Mouse (Mus musculus) hindbrain, embryonic 13.5 days (tissue): ENCODE data around the gene Ell2. TPM values are rescaled to one million over a fixed set of nuclear protein-coding genes. Genes with fewer than 3 reads are reported as not detected.
A peak's percentile ranks its signal among the peaks of the same experiment; 100 is the strongest.
"Not testable (repeated sequence)": the region's sequence is repeated elsewhere in the genome, so short reads cannot be mapped to it uniquely, and the experiment has no call there.

Experiments
- ATAC-seq: fragments of 200-750 bp; cut with Nextera tagmentation; 2 replicates; pipeline ENCODE4 v1.8.0; 2017; ENCODE audit warnings: moderate TSS enrichment; ENCODE audit not compliant: low FRiP score
- H3K27ac ChIP-seq: fragments of 300-500 bp; sonication (generic); 2 replicates; pipeline ENCODE4 v1.5.1; 2015; ENCODE audit warnings: inconsistent platforms, mild to moderate bottlenecking, moderate library complexity
- H3K27me3 ChIP-seq: fragments of 300-500 bp; sonication (generic); 2 replicates; pipeline ENCODE4 v1.6.1; 2015; ENCODE audit warnings: mild to moderate bottlenecking, inconsistent platforms
- H3K36me3 ChIP-seq: fragments of 300-500 bp; sonication (generic); 2 replicates; pipeline ENCODE4 v1.6.1; 2015; ENCODE audit warnings: mild to moderate bottlenecking, inconsistent platforms
- H3K4me1 ChIP-seq: fragments of 300-500 bp; sonication (generic); replicated peaks from 2 replicates; pipeline ENCODE4 v1.6.1; 2015; ENCODE audit warnings: inconsistent platforms
- H3K4me2 ChIP-seq: fragments of 300-500 bp; sonication (generic); 2 replicates; pipeline ENCODE4 v1.6.1; 2015; ENCODE audit warnings: inconsistent platforms, mild to moderate bottlenecking, moderate library complexity
- H3K4me3 ChIP-seq: fragments of 300-500 bp; sonication (generic); 2 replicates; pipeline ENCODE4 v1.5.1; 2015; ENCODE audit warnings: mild to moderate bottlenecking, inconsistent platforms
- H3K9ac ChIP-seq: fragments of 300-500 bp; sonication (generic); 2 replicates; pipeline ENCODE4 v1.6.1; 2015; ENCODE audit warnings: mild to moderate bottlenecking, inconsistent platforms
- H3K9me3 ChIP-seq: fragments of 300-500 bp; sonication (generic); 2 replicates; pipeline ENCODE4 v1.6.1; 2016; ENCODE audit warnings: inconsistent platforms
- WGBS: fragments of 180-500 bp; shearing (Covaris S2); methylation state at CpG from one replicate; pipeline ENCODE4 v1.1.7; 2015; 5-methylcytosine and 5-hydroxymethylcytosine counted together
- polyA plus RNA-seq: library from polyadenylated mRNA; unstranded; fragments of >200 nt; fragmentation: Nextera tagmentation; extraction: Ambion mirVana; gene quantifications from 2 replicates; pipeline ENCODE4 v1.2.1, GENCODE M21; 2015

Gene Ell2
- 2.3 and 3.1 TPM in 2 replicates for polyA plus RNA-seq

DNA sequence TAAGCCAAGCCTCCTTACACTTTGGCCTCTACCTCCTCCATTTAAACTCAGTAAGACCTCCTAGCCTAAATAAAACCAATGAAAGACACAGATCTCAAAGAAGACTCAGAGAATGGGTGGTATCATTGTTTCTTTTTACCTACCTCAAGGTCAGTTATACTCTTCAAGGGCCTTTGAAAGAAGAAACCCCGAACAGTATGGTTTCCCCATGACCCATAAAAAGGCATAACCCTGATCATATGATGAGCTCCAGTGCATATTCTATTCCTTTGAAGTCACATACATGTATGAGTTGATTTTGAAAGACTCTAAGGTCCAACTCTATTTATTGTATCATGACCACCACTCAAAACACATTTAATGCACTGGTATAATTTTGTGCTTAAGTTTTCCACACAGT lies at the start of gene Ell2:
TSS of gene Ell2 (plus strand) at position 301 of the 400 bp plus-strand sequence.
- Histone ChIP-seq H3K9ac (peak within 1 kb of the TSS; percentile 77), H3K4me2 (peak within 1 kb of the TSS; percentile 80), H3K27me3 (peaks cover 14% of the 10 kb centered on the region), H3K4me3 (peak within 1 kb of the TSS; percentile 73), H3K36me3 (no peaks in the 10 kb centered on the region), H3K4me1 (peaks cover 13% of the 10 kb centered on the region), H3K9me3 (no peaks in the 10 kb centered on the region), H3K27ac (peak within 1 kb of the TSS; percentile 71; the same call in 1 of the 2 replicates)
- no peak for ATAC-seq
- 98% methylated on average over 1 of the region's 1 CpGs for WGBS

DNA sequence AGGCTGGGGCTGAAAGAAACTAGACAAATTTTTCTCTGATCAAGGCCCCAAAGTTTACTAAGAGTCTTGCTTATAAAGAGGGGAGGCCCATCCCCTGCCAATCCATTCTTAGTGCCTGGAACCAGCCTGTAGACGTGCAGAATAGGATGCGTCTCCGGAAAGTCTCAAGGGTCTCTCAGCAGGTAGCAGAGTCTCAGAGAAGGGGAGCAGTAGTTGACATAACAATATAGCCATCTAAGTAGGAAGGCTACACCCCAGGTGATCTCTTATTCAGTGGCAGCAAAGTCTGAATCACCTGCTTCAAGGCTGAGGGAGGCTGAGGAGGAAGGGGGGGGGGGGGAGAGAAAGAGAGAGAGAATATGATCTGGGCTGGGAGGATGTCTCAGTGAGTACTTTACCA lies 21.1 kb upstream of the Ell2 start:
- no peak overlapping the region for H3K4me3 ChIP-seq
- H3K4me2 ChIP-seq = no peak overlapping the region
- H3K9ac ChIP-seq = no peak overlapping the region
- no peak for ATAC-seq
- no peaks in the 10 kb centered on the region for H3K27me3 ChIP-seq
- no peaks in the 10 kb centered on the region for H3K36me3 ChIP-seq
- 24% methylated on average over 3 of the region's 3 CpGs for WGBS
- H3K9me3 ChIP-seq = no peaks in the 10 kb centered on the region
- H3K27ac ChIP-seq = no peak overlapping the region
- H3K4me1 ChIP-seq = no peaks in the 10 kb centered on the region

DNA sequence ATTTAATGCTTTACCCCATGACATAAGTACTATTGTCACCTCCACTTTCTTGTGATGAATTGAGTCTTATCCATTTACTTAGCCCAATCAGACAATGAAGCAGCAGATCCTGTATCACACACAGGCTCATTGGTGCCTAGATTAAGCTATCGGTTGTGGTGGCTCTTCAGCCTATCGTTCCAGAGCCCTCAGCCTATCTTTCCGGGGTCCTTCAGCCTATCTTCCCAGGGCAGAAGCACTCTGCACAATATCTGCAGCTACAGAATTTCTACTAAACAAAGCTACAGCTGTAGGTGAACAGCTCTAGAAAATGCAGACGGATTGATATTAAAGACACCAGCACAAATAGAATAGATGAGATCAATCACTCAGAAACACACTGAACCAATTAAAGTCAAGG lies 19.6 kb upstream of the Ell2 start:
- H3K4me3 ChIP-seq = no peak overlapping the region
- no peak for ATAC-seq
- H3K9ac ChIP-seq = no peak overlapping the region
- 92% methylated on average over 4 of the region's 4 CpGs for WGBS
- H3K27me3 ChIP-seq = no peaks in the 10 kb centered on the region
- H3K9me3 ChIP-seq = no peaks in the 10 kb centered on the region
- no peaks in the 10 kb centered on the region for H3K36me3 ChIP-seq
- no peak overlapping the region for H3K4me2 ChIP-seq
- H3K27ac ChIP-seq = no peak overlapping the region
- H3K4me1 ChIP-seq = no peaks in the 10 kb centered on the region

DNA sequence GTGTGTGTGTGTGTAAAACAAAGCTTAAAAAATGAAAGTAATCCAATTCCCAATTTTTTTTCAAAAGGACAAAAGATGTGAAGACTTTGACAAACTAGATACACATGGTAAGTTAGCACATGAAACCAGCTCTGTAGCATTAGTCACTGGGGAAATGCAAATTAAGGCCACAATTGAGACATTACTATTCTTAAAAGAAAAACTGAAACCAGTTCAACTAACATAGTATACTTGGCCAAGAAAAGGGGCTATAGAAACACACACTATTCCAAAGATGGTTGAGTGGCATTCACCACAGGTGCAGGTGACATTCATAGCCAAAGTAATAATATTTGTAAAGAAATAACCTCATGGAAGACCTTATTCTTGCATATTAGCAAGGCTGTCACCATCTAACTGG lies 14.9 kb upstream of the Ell2 start:
- Histone ChIP-seq H3K9ac (no peak overlapping the region), H3K27ac (no peak overlapping the region), H3K4me3 (no peak overlapping the region), H3K9me3 (no peaks in the 10 kb centered on the region), H3K27me3 (no peaks in the 10 kb centered on the region), H3K36me3 (no peaks in the 10 kb centered on the region), H3K4me2 (no peak overlapping the region), H3K4me1 (no peaks in the 10 kb centered on the region)
- ATAC-seq = no peak

DNA sequence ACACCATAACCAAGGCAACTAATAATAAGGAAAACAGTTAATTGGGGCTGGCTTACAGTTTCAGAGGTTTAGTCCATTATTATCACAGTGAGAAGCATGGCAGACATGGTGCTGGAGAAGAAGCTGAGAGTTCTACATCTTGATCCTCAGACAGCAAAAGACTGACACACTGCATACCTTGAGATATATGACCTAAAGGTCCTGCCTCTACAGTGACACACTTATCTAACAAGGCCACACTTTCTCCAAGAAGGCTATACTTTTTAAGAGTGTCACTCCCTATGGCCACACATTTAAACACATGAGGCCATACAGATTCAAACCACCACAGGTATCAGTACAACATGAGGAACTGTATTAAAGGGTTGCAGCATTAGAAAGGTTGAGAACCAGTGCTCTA lies 13.5 kb upstream of the Ell2 start:
- Histone ChIP-seq H3K27ac (no peak overlapping the region), H3K36me3 (no peaks in the 10 kb centered on the region), H3K9ac (no peak overlapping the region), H3K4me2 (no peak overlapping the region), H3K4me1 (no peaks in the 10 kb centered on the region), H3K9me3 (no peaks in the 10 kb centered on the region), H3K27me3 (no peaks in the 10 kb centered on the region), H3K4me3 (no peak overlapping the region)
- ATAC-seq = no peak

DNA sequence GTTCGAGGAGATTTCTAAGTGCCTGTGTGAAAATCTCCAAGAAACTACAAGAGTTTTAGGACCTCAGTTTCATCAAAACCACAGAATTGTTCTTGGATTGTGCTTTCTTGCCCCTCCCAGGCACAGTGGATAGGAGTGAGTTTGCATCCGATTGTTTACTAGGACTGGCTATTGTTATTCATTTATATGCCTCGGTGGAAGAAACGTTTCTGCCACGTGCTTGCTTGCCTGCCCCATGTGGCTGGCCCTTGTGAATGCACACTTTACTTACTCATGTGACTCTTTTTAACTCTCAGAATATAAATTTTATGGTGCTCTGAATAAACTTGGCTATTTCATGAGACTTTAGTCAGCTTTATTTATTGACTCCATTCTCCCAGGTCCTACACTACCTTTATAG lies 3.7 kb upstream of the Ell2 start:
- ATAC-seq = no peak
- no peaks in the 10 kb centered on the region for H3K36me3 ChIP-seq
- H3K27ac ChIP-seq = no peak overlapping the region
- no peaks in the 10 kb centered on the region for H3K4me1 ChIP-seq
- no peak overlapping the region for H3K9ac ChIP-seq
- H3K9me3 ChIP-seq = no peaks in the 10 kb centered on the region
- H3K27me3 ChIP-seq = no peaks in the 10 kb centered on the region
- no peak overlapping the region for H3K4me2 ChIP-seq
- WGBS = 36% methylated on average over 5 of the region's 5 CpGs
- H3K4me3 ChIP-seq = no peak overlapping the region

DNA sequence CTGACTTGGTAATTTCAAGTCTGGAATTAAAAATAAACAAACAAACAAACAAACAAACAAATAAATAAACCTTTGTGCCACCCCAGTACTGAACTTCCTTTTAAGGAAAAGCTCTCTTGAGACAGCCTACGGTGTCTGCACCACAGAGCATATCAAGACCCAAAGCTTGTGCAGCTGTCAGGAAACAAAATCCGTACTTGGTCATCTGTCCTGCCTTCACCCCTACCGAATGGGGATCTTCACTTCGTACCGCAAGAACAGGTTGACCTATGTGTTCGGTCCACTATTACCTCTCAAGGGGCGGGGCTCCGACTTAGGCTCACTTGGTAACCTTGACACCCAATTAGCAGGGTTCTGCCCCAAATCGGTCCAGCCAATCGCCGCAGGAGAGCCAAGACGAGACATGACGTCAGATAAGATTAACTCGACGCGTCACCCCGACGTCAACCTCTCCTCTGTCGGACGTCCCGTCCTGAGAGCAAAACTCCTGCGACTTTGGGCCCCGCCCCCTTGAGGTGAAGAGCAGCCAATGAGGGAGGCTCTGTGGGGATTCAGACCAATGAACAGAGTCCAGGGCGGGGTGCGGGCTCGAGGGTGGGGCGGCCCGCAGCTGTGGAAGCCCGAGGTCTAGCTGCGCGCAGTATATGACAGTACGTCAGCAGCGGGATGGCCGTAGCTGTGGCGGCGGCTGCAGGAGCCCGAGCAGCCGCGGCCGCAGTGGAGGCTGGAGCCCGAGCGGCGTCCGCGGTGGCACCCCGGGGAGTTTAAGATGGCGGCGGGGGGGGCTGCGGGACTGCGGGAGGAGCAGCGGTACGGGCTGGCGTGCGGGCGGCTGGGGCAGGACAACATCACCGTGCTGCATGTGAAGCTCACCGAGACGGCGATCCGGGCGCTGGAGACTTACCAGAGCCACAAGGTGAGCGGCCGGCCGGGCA lies 592 bp downstream of the Ell2 start:
- peak; percentile 100 for ATAC-seq
- Histone ChIP-seq H3K9ac (peak overlapping the region; percentile 77), H3K27ac (peak overlapping the region; percentile 71; the same call in 1 of the 2 replicates), H3K27me3 (peaks cover 14% of the 10 kb centered on the region), H3K36me3 (no peaks in the 10 kb centered on the region), H3K4me1 (peaks cover 13% of the 10 kb centered on the region), H3K9me3 (no peaks in the 10 kb centered on the region), H3K4me3 (peak overlapping the region; percentile 73), H3K4me2 (peak overlapping the region; percentile 80)
- 6% methylated on average over 62 of the region's 64 CpGs for WGBS

DNA sequence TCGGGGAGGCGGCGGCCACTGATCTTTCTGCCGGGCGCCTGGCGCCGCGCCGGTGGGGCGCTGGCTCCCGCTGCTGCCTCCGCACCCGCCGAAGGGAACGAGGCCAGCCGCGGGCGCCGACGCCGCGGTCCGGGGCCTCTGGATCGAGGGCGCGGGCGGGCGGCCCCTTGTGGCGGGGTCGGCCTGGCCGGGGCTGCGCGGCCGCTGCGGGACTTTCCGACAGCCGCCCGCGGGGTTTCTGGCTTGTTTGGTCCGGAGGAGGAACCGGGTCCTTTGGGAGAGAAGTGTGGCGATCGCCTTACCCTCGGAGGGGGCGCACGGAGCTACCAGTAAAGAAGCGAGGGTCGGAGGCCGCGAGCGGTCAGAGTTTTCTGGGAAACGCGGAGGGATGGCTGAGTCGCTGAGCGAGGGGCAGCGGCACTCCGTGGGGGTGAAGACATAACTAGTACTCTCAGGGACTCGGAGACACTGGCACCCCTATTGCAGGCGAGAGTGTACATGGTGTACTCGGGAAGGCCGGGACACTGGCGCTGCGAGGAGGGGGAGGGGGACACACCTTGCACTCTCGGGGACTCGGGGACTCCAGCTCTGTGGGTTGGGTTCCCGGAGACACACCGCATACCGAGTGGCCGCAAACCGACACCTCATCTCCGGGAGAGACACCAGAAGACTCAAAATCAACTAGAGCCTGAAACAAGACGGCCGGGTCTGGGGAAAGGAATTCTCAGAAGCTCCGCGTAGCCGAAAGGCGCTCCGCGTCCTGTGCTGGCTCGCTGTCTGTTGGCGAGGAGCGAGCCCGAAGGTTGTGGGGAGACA lies 1.5 kb downstream of the Ell2 start:
- peak; percentile 78 for ATAC-seq
- H3K36me3 ChIP-seq = no peaks in the 10 kb centered on the region
- WGBS = under 1% methylated on average over 83 of the region's 83 CpGs

DNA sequence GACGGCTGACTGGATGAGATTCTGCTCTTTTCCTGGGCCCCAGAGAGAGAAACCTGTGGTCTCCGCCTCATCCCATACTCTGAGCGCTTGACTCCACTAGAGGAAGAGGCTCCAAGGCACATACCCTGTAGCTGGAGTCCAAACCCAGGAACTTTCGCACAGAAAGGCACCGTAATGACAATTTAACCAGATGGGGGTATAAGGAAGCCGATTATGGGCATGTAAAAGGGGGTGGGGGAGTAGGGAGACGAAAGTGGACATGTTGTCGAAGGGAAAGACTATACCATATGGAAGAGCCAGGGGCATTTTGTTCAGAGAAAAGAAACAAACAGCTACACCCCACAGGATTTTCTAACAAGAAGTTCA lies 2.1 kb downstream of the Ell2 start:
- Histone ChIP-seq H3K9ac (peak overlapping the region; percentile 77), H3K36me3 (no peaks in the 10 kb centered on the region), H3K4me1 (peaks cover 13% of the 10 kb centered on the region), H3K4me3 (peak overlapping the region; percentile 73), H3K27me3 (peaks cover 14% of the 10 kb centered on the region), H3K9me3 (no peaks in the 10 kb centered on the region), H3K4me2 (peak overlapping the region; percentile 80), H3K27ac (no peak overlapping the region)
- ATAC-seq = no peak
- WGBS = 10% methylated on average over 8 of the region's 8 CpGs

More for the DNA sequence above, 1.5 kb downstream of the Ell2 start:
- Histone ChIP-seq H3K4me1 (peaks cover 13% of the 10 kb centered on the region), H3K9me3 (no peaks in the 10 kb centered on the region), H3K9ac (peak overlapping the region; percentile 77), H3K4me2 (peak overlapping the region; percentile 80), H3K27ac (peak overlapping the region; percentile 71; the same call in 1 of the 2 replicates), H3K27me3 (peaks cover 14% of the 10 kb centered on the region), H3K4me3 (peak overlapping the region; percentile 73)

DNA sequence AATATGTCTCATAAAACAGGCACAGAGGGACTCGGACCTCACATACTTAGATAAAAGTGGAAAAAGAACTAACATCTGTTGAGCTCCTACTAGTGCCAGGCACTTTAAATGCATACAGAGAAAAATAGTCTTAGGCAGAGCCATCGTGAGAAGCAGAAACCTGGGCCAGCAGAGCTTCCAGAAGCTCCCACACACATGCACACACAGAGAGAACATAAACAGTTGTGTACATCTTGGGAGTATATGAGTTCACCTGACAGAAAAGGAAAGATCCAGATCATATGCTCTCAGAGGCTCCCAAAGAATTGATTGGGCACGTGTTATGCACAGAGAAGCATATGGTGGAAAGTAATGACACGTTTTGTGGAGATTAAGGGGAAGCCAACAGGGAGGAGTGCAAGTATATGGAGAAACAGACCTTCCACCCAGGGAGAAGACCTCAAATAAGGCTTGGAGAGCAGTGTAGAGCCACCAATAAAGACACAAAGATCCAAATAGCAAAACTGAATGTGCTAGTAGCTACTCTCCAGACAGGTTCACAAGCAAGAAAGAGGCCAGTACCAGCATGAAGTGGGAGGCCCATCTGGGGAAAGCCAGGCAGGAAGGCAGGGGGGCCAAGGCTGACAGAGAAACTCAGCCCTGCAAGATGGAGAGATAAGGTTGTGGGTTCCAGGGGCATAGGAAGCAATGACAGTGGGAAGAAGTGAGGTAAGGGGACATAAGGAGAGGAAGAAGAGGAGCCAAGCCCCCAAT lies 2.6 kb downstream of the Ell2 start:
- Histone ChIP-seq H3K4me1 (peaks cover 13% of the 10 kb centered on the region), H3K9ac (no peak overlapping the region), H3K27ac (no peak overlapping the region), H3K4me3 (peak overlapping the region; percentile 73), H3K27me3 (peaks cover 14% of the 10 kb centered on the region), H3K36me3 (no peaks in the 10 kb centered on the region), H3K9me3 (no peaks in the 10 kb centered on the region), H3K4me2 (peak overlapping the region; percentile 80)
- ATAC-seq = no peak
- WGBS = 49% methylated on average over 4 of the region's 4 CpGs

DNA sequence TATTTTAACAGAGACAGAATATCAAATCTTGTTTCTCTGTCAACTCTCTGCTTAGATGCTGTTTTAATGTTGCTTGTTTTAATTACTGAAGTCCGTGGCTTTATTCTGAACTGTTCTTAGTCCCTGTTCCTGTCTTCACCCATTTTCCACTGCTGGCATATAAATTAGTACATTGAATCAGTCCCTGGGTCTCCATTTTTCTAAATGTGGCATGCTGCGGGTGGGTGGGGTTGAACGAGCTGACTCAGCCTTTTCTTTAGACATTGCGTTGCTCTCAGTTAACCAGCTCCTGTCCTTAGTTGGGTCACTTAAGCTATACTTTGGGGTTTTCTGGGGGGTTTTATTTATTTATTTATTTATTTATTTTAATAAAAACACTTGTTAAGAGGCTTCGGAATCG lies 3.6 kb downstream of the Ell2 start:
- Histone ChIP-seq H3K27ac (no peak overlapping the region), H3K9ac (no peak overlapping the region), H3K27me3 (peaks cover 14% of the 10 kb centered on the region), H3K4me1 (peaks cover 13% of the 10 kb centered on the region), H3K4me3 (no peak overlapping the region), H3K9me3 (no peaks in the 10 kb centered on the region), H3K4me2 (no peak overlapping the region), H3K36me3 (no peaks in the 10 kb centered on the region)
- WGBS = 57% methylated on average over 6 of the region's 6 CpGs
- no peak for ATAC-seq

DNA sequence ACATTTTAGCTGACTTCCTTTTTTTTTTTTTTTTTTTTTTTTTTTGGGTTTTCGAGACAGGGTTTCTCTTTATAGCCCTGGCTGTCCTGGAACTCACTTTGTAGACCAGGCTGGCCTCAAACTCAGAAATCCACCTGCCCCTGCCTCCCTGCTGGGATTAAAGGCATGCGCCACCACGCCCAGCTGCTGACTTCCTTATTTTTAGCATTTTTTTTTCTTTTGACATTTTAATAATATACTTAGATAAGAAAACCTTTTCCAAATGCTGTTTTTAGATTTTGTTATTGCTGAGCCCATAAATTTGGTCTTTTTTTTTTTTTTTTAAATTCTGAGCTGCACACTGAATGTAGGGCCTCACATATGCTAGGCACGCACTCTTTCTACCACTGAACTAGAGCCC lies 5.0 kb downstream of the Ell2 start:
- not testable (repeated sequence) for ATAC-seq, H3K27ac ChIP-seq, H3K9me3 ChIP-seq, H3K4me3 ChIP-seq, H3K9ac ChIP-seq, H3K4me2 ChIP-seq, H3K36me3 ChIP-seq
- WGBS = 95% methylated on average over 3 of the region's 4 CpGs
- Histone ChIP-seq H3K4me1 (peaks cover 13% of the 10 kb centered on the region), H3K27me3 (peaks cover 14% of the 10 kb centered on the region)
